Mouse (Mus musculus): ENCODE measurements around the gene Slc5a9. TPM values are rescaled to one million over a fixed set of nuclear protein-coding genes. Genes with fewer than 3 reads are reported as not detected.
"Not testable (repeated sequence)": the region's sequence is repeated elsewhere in the genome, so short reads cannot be mapped to it uniquely, and the experiment has no call there.

The Slc5a9 gene
- not detected in 2 replicates for polyA plus RNA-seq (2012; ENCODE audit: insufficient read depth, insufficient read length, low replicate concordance, missing spikeins)

GRCm38 (mm10) chr4:111902775-111903174, at the start of gene Slc5a9:
Gene Slc5a9 (minus strand): TSS chr4:111902918.
- TF ChIP-seq POLR2A (IDR thresholded peaks at IDR 0.05; ENCODE audit: insufficient read depth, low read depth, low read length): no peak
- Histone ChIP-seq H3K27ac (ENCODE audit: insufficient read depth, low read depth, low read length) (no peak within 1 kb of the TSS), H3K4me3 (ENCODE audit: insufficient read depth, low read depth, low read length) (no peak within 1 kb of the TSS), H3K4me1 (ENCODE audit: control insufficient read depth, insufficient read depth, low read length) (no peaks in the 10 kb centered on the region)

DNA sequence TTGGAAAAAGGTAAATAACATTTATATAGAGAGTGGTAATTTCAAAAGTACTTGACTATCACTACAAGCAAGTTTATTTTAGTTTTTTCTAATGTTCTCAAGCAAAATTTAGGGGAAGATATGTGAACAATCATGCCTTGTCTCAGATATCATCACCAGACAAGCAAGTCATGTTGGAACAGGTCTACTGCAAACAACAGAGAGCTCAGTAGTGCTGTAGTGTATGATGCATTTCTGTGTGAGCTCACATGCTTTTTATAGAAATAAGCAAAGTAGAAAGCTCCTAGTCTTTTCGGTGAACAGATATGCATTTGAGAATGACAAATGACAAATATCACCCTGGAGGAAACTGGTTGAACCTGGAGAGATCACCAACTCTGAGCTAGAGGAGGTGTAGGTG, 16.4 kb upstream of the Slc5a9 start, which contains the start of gene Skint8:
Gene Skint8 (plus strand): TSS at position 301 of the 400 bp plus-strand sequence.
- WGBS: 88% methylated on average over 1 of the region's 1 CpGs
- H3K27ac ChIP-seq (ENCODE audit: insufficient read depth, low read depth, low read length): no peak within 1 kb of the TSS
- H3K4me1 ChIP-seq (ENCODE audit: control insufficient read depth, insufficient read depth, low read length): no peaks in the 10 kb centered on the region
- TF ChIP-seq POLR2A (IDR thresholded peaks at IDR 0.05; ENCODE audit: insufficient read depth, low read depth, low read length) (no peak), CTCF (IDR thresholded peaks at IDR 0.05; ENCODE audit: insufficient read depth, low read depth, low read length) (no peak)
- H3K4me3 ChIP-seq (ENCODE audit: insufficient read depth, low read depth, low read length): no peak within 1 kb of the TSS

- TF ChIP-seq CTCF (IDR thresholded peaks at IDR 0.05; ENCODE audit: insufficient read depth, low read depth, low read length): no peak
- no peak for TF ChIP-seq POLR2A (IDR thresholded peaks at IDR 0.05; ENCODE audit: insufficient read depth, low read depth, low read length)
- 42% methylated on average over 2 of the region's 2 CpGs for WGBS
- Histone ChIP-seq H3K27ac (ENCODE audit: insufficient read depth, low read depth, low read length) (no peak overlapping the region), H3K4me3 (ENCODE audit: insufficient read depth, low read depth, low read length) (no peak overlapping the region), H3K4me1 (ENCODE audit: control insufficient read depth, insufficient read depth, low read length) (no peaks in the 10 kb centered on the region)
Observed at GRCm38 (mm10) chr4:111907926-111908325, 5.2 kb upstream of the Slc5a9 start.

DNA sequence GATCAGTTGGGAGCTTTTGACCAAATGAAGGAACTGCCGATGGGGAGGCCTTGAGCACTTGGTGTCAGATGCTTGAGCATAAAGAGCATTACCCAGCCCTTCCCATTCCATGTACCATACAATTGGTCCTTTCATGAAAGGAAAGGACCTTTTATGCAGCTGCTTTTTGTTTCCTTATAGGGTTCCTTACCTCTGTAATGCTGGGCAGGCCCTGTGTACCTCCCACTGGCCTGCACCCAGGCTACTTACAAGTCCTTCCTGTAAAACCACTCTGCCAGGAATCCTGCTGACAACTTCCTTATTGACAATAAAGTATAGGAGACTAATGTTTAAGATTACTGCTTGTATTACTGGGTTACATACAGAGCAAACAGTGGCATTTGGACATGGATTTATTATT, 1.2 kb downstream of the Slc5a9 start:
- no peaks in the 10 kb centered on the region for H3K4me1 ChIP-seq (ENCODE audit: control insufficient read depth, insufficient read depth, low read length)
- H3K4me3 ChIP-seq (ENCODE audit: insufficient read depth, low read depth, low read length): no peak overlapping the region
- no peak overlapping the region for H3K27ac ChIP-seq (ENCODE audit: insufficient read depth, low read depth, low read length)
- no peak for TF ChIP-seq POLR2A (IDR thresholded peaks at IDR 0.05; ENCODE audit: insufficient read depth, low read depth, low read length)
- TF ChIP-seq CTCF (IDR thresholded peaks at IDR 0.05; ENCODE audit: insufficient read depth, low read depth, low read length): no peak
- WGBS: 43% methylated on average over 1 of the region's 1 CpGs

DNA sequence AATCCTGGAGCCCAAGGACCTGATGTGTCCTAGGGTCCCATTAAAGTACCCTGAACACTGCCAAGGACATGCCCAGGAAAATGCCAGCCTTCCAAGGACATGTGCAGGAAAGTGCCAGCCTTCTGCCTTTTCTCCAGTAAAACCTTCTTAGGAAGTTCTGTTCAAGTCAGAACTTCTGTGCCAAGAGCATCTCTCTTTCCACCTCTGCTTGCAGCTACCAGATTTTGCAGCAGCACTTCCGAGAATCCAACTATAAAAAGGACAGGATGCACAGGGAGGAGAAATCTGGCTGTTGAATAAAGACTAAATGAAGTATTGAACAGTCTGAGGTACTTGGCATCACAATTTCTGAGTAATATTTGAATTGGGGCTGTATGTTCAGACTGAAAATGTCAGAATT, 2.2 kb downstream of the Slc5a9 start:
- not testable (repeated sequence) for H3K4me3 ChIP-seq (ENCODE audit: insufficient read depth, low read depth, low read length); H3K27ac ChIP-seq (ENCODE audit: insufficient read depth, low read depth, low read length); H3K4me1 ChIP-seq (ENCODE audit: control insufficient read depth, insufficient read depth, low read length)
- WGBS: 67% methylated on average over 1 of the region's 1 CpGs

DNA sequence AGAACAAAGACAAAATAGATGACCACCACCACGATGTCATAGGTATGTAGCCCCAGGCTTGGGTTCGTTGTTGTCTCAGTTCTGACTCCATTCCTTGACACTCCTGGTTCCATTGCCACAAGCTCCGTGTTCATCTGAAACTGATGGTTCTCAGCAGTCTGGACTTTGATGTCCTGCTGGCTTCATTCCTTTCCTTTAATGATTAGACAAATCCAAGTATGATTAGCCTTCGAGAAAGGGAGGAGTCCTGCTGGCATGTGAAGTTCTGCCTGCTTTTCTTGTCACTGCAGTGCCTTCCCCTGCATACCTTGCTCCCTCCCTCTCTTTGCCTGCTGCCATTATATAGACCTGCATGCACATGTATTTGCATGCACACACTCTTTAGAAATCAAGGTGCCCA, 4.2 kb downstream of the Slc5a9 start:
- H3K4me1 ChIP-seq (ENCODE audit: control insufficient read depth, insufficient read depth, low read length): no peaks in the 10 kb centered on the region
- H3K27ac ChIP-seq (ENCODE audit: insufficient read depth, low read depth, low read length): no peak overlapping the region
- no peak overlapping the region for H3K4me3 ChIP-seq (ENCODE audit: insufficient read depth, low read depth, low read length)
- TF ChIP-seq POLR2A (IDR thresholded peaks at IDR 0.05; ENCODE audit: insufficient read depth, low read depth, low read length): no peak
- no peak for TF ChIP-seq CTCF (IDR thresholded peaks at IDR 0.05; ENCODE audit: insufficient read depth, low read depth, low read length)
- 61% methylated on average over 4 of the region's 4 CpGs for WGBS

GRCm38 (mm10) chr4:111897755-111898154, 5.0 kb downstream of the Slc5a9 start:
- Histone ChIP-seq H3K27ac (ENCODE audit: insufficient read depth, low read depth, low read length) (no peak overlapping the region), H3K4me1 (ENCODE audit: control insufficient read depth, insufficient read depth, low read length) (no peaks in the 10 kb centered on the region), H3K4me3 (ENCODE audit: insufficient read depth, low read depth, low read length) (no peak overlapping the region)
- no peak for TF ChIP-seq CTCF (IDR thresholded peaks at IDR 0.05; ENCODE audit: insufficient read depth, low read depth, low read length)
- no peak for TF ChIP-seq POLR2A (IDR thresholded peaks at IDR 0.05; ENCODE audit: insufficient read depth, low read depth, low read length)
- WGBS: 32% methylated on average over 1 of the region's 1 CpGs

DNA sequence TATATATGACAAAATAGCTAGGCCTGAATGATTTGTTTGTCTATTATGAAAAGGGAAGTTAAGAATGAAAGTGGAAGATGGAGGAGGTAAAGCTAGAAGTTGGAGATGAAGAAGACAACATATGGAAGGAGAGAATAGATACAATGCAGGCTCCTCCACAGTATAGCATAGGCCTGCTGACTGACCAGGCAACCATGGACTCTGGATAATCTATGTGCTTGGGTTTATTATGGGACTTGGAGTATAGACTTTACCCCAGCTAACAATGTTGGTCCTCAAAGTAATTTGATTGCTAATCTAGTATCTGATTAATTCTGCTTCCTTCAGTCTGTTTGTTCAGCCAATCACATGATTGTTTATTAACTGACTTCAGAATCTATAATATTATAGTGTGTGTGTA, 10.6 kb downstream of the Slc5a9 start:
- no peaks in the 10 kb centered on the region for H3K4me1 ChIP-seq (ENCODE audit: control insufficient read depth, insufficient read depth, low read length)
- no peak for TF ChIP-seq CTCF (IDR thresholded peaks at IDR 0.05; ENCODE audit: insufficient read depth, low read depth, low read length)
- no peak for TF ChIP-seq POLR2A (IDR thresholded peaks at IDR 0.05; ENCODE audit: insufficient read depth, low read depth, low read length)
- H3K4me3 ChIP-seq (ENCODE audit: insufficient read depth, low read depth, low read length): no peak overlapping the region
- H3K27ac ChIP-seq (ENCODE audit: insufficient read depth, low read depth, low read length): no peak overlapping the region

DNA sequence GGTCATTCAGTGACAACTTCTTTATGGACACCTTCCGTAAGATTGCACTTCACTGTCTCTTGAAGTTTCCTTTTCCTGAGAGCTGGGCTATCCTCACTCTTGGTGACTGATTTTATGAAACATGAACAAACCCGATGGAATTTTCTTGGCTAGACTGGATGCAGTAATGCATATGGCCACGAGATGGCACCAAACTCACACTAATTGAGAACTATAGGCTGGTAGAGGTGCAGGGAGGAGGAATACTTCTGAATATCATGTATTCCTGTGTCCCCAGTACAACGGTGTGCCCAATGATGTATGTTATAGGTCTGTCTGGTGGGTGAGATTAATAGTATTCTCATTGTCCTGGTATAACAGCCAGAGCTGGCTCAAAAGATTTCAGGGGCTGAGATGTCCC, 16.1 kb downstream of the Slc5a9 start:
- H3K27ac ChIP-seq (ENCODE audit: insufficient read depth, low read depth, low read length): no peak overlapping the region
- no peaks in the 10 kb centered on the region for H3K4me1 ChIP-seq (ENCODE audit: control insufficient read depth, insufficient read depth, low read length)
- TF ChIP-seq POLR2A (IDR thresholded peaks at IDR 0.05; ENCODE audit: insufficient read depth, low read depth, low read length): no peak
- TF ChIP-seq CTCF (IDR thresholded peaks at IDR 0.05; ENCODE audit: insufficient read depth, low read depth, low read length): no peak
- H3K4me3 ChIP-seq (ENCODE audit: insufficient read depth, low read depth, low read length): no peak overlapping the region
- WGBS: 15% methylated on average over 4 of the region's 4 CpGs

GRCm38 (mm10) chr4:111886018-111886417, 16.7 kb downstream of the Slc5a9 start:
- Histone ChIP-seq H3K4me1 (ENCODE audit: control insufficient read depth, insufficient read depth, low read length) (no peaks in the 10 kb centered on the region), H3K4me3 (ENCODE audit: insufficient read depth, low read depth, low read length) (no peak overlapping the region), H3K27ac (ENCODE audit: insufficient read depth, low read depth, low read length) (no peak overlapping the region)
- TF ChIP-seq CTCF (IDR thresholded peaks at IDR 0.05; ENCODE audit: insufficient read depth, low read depth, low read length) (no peak), POLR2A (IDR thresholded peaks at IDR 0.05; ENCODE audit: insufficient read depth, low read depth, low read length) (no peak)
- 4% methylated on average over 7 of the region's 7 CpGs for WGBS
